Mouse (Mus musculus): ENCODE results near the gene Fam155a. TPM values are rescaled to one million over a fixed set of nuclear protein-coding genes. Genes with fewer than 3 reads are reported as not detected.

The Fam155a gene
- polyA plus RNA-seq, 1 experiment from 2014 or later, result 1.7 TPM

GRCm38 (mm10) chr8:9549199-9549598 lies 221.8 kb downstream of the Fam155a start:
- 96% methylated on average over 3 of the region's 3 CpGs for WGBS
- Histone ChIP-seq H3K27me3 (replicated peaks; ENCODE audit: control insufficient read depth, insufficient read depth, low read length) (no peaks in the 10 kb centered on the region), H3K9me3 (ENCODE audit: control insufficient read depth, low read length) (no peaks in the 10 kb centered on the region), H3K4me1 (replicated peaks; ENCODE audit: control insufficient read depth, insufficient read depth, low read length) (no peaks in the 10 kb centered on the region), H3K36me3 (ENCODE audit: control insufficient read depth, insufficient read depth, low read length) (no peaks in the 10 kb centered on the region), H3K4me3 (ENCODE audit: low read depth, low read length) (no peak overlapping the region), H3K4me2 (ENCODE audit: low read length) (no peak overlapping the region), H3K9ac (ENCODE audit: low read length) (no peak overlapping the region), H3K27ac (ENCODE audit: low read depth) (no peak overlapping the region)
- no peak for DNase-seq (ENCODE audit: low spot score)
- no peak for ATAC-seq (replicated peaks; ENCODE audit: low FRiP score, low TSS enrichment, low read depth)

- Histone ChIP-seq H3K4me3 (ENCODE audit: low read depth, low read length) (no peak overlapping the region), H3K36me3 (ENCODE audit: control insufficient read depth, insufficient read depth, low read length) (no peaks in the 10 kb centered on the region), H3K9ac (ENCODE audit: low read length) (no peak overlapping the region), H3K27me3 (replicated peaks; ENCODE audit: control insufficient read depth, insufficient read depth, low read length) (no peaks in the 10 kb centered on the region), H3K4me1 (replicated peaks; ENCODE audit: control insufficient read depth, insufficient read depth, low read length) (no peaks in the 10 kb centered on the region), H3K4me2 (ENCODE audit: low read length) (no peak overlapping the region), H3K27ac (ENCODE audit: low read depth) (no peak overlapping the region), H3K9me3 (ENCODE audit: control insufficient read depth, low read length) (no peaks in the 10 kb centered on the region)
- DNase-seq (ENCODE audit: low spot score) (no peak), ATAC-seq (replicated peaks; ENCODE audit: low FRiP score, low TSS enrichment, low read depth) (no peak)
- 46% methylated on average over 2 of the region's 2 CpGs for WGBS
Measured at GRCm38 (mm10) chr8:9547558-9547954, 223.4 kb downstream of the Fam155a start.

- H3K9ac ChIP-seq (ENCODE audit: low read length), result no peak overlapping the region
- H3K27me3 ChIP-seq (replicated peaks; ENCODE audit: control insufficient read depth, insufficient read depth, low read length), result no peaks in the 10 kb centered on the region
- no peak overlapping the region for H3K27ac ChIP-seq (ENCODE audit: low read depth)
- ATAC-seq (replicated peaks; ENCODE audit: low FRiP score, low TSS enrichment, low read depth), result no peak
- DNase-seq (ENCODE audit: low spot score), result no peak
- H3K36me3 ChIP-seq (ENCODE audit: control insufficient read depth, insufficient read depth, low read length), result no peaks in the 10 kb centered on the region
- H3K4me1 ChIP-seq (replicated peaks; ENCODE audit: control insufficient read depth, insufficient read depth, low read length), result no peaks in the 10 kb centered on the region
- no peaks in the 10 kb centered on the region for H3K9me3 ChIP-seq (ENCODE audit: control insufficient read depth, low read length)
- 74% methylated on average over 6 of the region's 6 CpGs for WGBS
- no peak overlapping the region for H3K4me3 ChIP-seq (ENCODE audit: low read depth, low read length)
- no peak overlapping the region for H3K4me2 ChIP-seq (ENCODE audit: low read length)
Measured at GRCm38 (mm10) chr8:9546919-9547557, 223.9 kb downstream of the Fam155a start.

GRCm38 (mm10) chr8:9546429-9546828 lies 224.5 kb downstream of the Fam155a start:
- 69% methylated on average over 6 of the region's 6 CpGs for WGBS
- H3K9ac ChIP-seq (ENCODE audit: low read length), result no peak overlapping the region
- H3K9me3 ChIP-seq (ENCODE audit: control insufficient read depth, low read length), result no peaks in the 10 kb centered on the region
- H3K36me3 ChIP-seq (ENCODE audit: control insufficient read depth, insufficient read depth, low read length), result no peaks in the 10 kb centered on the region
- H3K27me3 ChIP-seq (replicated peaks; ENCODE audit: control insufficient read depth, insufficient read depth, low read length), result no peaks in the 10 kb centered on the region
- H3K27ac ChIP-seq (ENCODE audit: low read depth), result no peak overlapping the region
- no peak overlapping the region for H3K4me2 ChIP-seq (ENCODE audit: low read length)
- no peak for ATAC-seq (replicated peaks; ENCODE audit: low FRiP score, low TSS enrichment, low read depth)
- no peak overlapping the region for H3K4me3 ChIP-seq (ENCODE audit: low read depth, low read length)
- DNase-seq (ENCODE audit: low spot score), result no peak
- no peaks in the 10 kb centered on the region for H3K4me1 ChIP-seq (replicated peaks; ENCODE audit: control insufficient read depth, insufficient read depth, low read length)

- no peak overlapping the region for H3K4me3 ChIP-seq (ENCODE audit: low read depth, low read length)
- H3K4me1 ChIP-seq (replicated peaks; ENCODE audit: control insufficient read depth, insufficient read depth, low read length), result no peaks in the 10 kb centered on the region
- no peaks in the 10 kb centered on the region for H3K27me3 ChIP-seq (replicated peaks; ENCODE audit: control insufficient read depth, insufficient read depth, low read length)
- no peak overlapping the region for H3K4me2 ChIP-seq (ENCODE audit: low read length)
- WGBS, result 50% methylated on average over 2 of the region's 2 CpGs
- H3K36me3 ChIP-seq (ENCODE audit: control insufficient read depth, insufficient read depth, low read length), result no peaks in the 10 kb centered on the region
- no peak overlapping the region for H3K27ac ChIP-seq (ENCODE audit: low read depth)
- no peaks in the 10 kb centered on the region for H3K9me3 ChIP-seq (ENCODE audit: control insufficient read depth, low read length)
- ATAC-seq (replicated peaks; ENCODE audit: low FRiP score, low TSS enrichment, low read depth), result no peak
- no peak overlapping the region for H3K9ac ChIP-seq (ENCODE audit: low read length)
- DNase-seq (ENCODE audit: low spot score), result no peak
Measured at GRCm38 (mm10) chr8:9545665-9546064, 225.3 kb downstream of the Fam155a start.

- Histone ChIP-seq H3K9ac (ENCODE audit: low read length) (no peak overlapping the region), H3K27ac (ENCODE audit: low read depth) (no peak overlapping the region), H3K27me3 (replicated peaks; ENCODE audit: control insufficient read depth, insufficient read depth, low read length) (no peaks in the 10 kb centered on the region), H3K4me3 (ENCODE audit: low read depth, low read length) (no peak overlapping the region), H3K4me1 (replicated peaks; ENCODE audit: control insufficient read depth, insufficient read depth, low read length) (no peaks in the 10 kb centered on the region), H3K4me2 (ENCODE audit: low read length) (no peak overlapping the region), H3K9me3 (ENCODE audit: control insufficient read depth, low read length) (no peaks in the 10 kb centered on the region), H3K36me3 (ENCODE audit: control insufficient read depth, insufficient read depth, low read length) (no peaks in the 10 kb centered on the region)
- ATAC-seq (replicated peaks; ENCODE audit: low FRiP score, low TSS enrichment, low read depth) (no peak), DNase-seq (ENCODE audit: low spot score) (no peak)
- 79% methylated on average over 5 of the region's 5 CpGs for WGBS
Measured at GRCm38 (mm10) chr8:9535730-9536372, 235.1 kb downstream of the Fam155a start.

- ATAC-seq (replicated peaks; ENCODE audit: low FRiP score, low TSS enrichment, low read depth) (no peak), DNase-seq (ENCODE audit: low spot score) (no peak)
- no peak overlapping the region for H3K27ac ChIP-seq (ENCODE audit: low read depth)
- H3K4me2 ChIP-seq (ENCODE audit: low read length), result no peak overlapping the region
- no peaks in the 10 kb centered on the region for H3K27me3 ChIP-seq (replicated peaks; ENCODE audit: control insufficient read depth, insufficient read depth, low read length)
- H3K4me1 ChIP-seq (replicated peaks; ENCODE audit: control insufficient read depth, insufficient read depth, low read length), result no peaks in the 10 kb centered on the region
- H3K9ac ChIP-seq (ENCODE audit: low read length), result no peak overlapping the region
- no peaks in the 10 kb centered on the region for H3K36me3 ChIP-seq (ENCODE audit: control insufficient read depth, insufficient read depth, low read length)
- 84% methylated on average over 3 of the region's 3 CpGs for WGBS
- H3K9me3 ChIP-seq (ENCODE audit: control insufficient read depth, low read length), result no peaks in the 10 kb centered on the region
- H3K4me3 ChIP-seq (ENCODE audit: low read depth, low read length), result no peak overlapping the region
Measured at GRCm38 (mm10) chr8:9526515-9526914, 244.4 kb downstream of the Fam155a start.

- Histone ChIP-seq H3K36me3 (ENCODE audit: control insufficient read depth, insufficient read depth, low read length) (no peaks in the 10 kb centered on the region), H3K27ac (ENCODE audit: low read depth) (no peak overlapping the region), H3K4me2 (ENCODE audit: low read length) (no peak overlapping the region), H3K9me3 (ENCODE audit: control insufficient read depth, low read length) (no peaks in the 10 kb centered on the region), H3K27me3 (replicated peaks; ENCODE audit: control insufficient read depth, insufficient read depth, low read length) (no peaks in the 10 kb centered on the region), H3K9ac (ENCODE audit: low read length) (no peak overlapping the region), H3K4me3 (ENCODE audit: low read depth, low read length) (no peak overlapping the region), H3K4me1 (replicated peaks; ENCODE audit: control insufficient read depth, insufficient read depth, low read length) (no peaks in the 10 kb centered on the region)
- WGBS, result 48% methylated on average over 2 of the region's 2 CpGs
- DNase-seq (ENCODE audit: low spot score) (no peak), ATAC-seq (replicated peaks; ENCODE audit: low FRiP score, low TSS enrichment, low read depth) (no peak)
Measured at GRCm38 (mm10) chr8:9521577-9521976, 249.4 kb downstream of the Fam155a start.

GRCm38 (mm10) chr8:9500751-9501150 lies 270.2 kb downstream of the Fam155a start:
- ATAC-seq (replicated peaks; ENCODE audit: low FRiP score, low TSS enrichment, low read depth) (no peak), DNase-seq (ENCODE audit: low spot score) (no peak)
- H3K27ac ChIP-seq (ENCODE audit: low read depth), result no peak overlapping the region
- no peak overlapping the region for H3K4me3 ChIP-seq (ENCODE audit: low read depth, low read length)
- H3K27me3 ChIP-seq (replicated peaks; ENCODE audit: control insufficient read depth, insufficient read depth, low read length), result no peaks in the 10 kb centered on the region
- H3K4me1 ChIP-seq (replicated peaks; ENCODE audit: control insufficient read depth, insufficient read depth, low read length), result no peaks in the 10 kb centered on the region
- no peak overlapping the region for H3K4me2 ChIP-seq (ENCODE audit: low read length)
- 33% methylated on average over 6 of the region's 6 CpGs for WGBS
- H3K36me3 ChIP-seq (ENCODE audit: control insufficient read depth, insufficient read depth, low read length), result no peaks in the 10 kb centered on the region
- no peak overlapping the region for H3K9ac ChIP-seq (ENCODE audit: low read length)
- H3K9me3 ChIP-seq (ENCODE audit: control insufficient read depth, low read length), result no peaks in the 10 kb centered on the region
